ENCODE assay signal across 29 mouse cellular contexts in the genomic region with DNA sequence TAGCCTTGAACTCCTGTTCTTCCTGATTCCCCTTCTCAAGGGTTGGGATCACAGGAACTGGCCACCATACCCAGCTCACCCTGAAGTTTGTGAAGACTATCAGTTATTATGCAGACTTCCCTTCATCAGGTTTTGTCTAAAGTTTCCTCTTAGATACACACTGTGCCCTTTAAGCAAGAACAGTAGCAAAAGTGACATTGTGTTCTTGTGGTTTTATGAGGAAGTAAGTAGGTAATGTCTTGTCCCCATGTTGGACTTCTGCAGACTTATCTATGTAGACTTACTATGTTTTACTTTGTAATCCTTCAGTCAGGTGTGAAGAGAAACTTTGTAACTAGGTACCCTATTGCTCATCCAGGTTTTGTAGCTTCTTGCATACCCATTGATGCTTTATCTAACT. TPM values are rescaled to one million over a fixed set of nuclear protein-coding genes. Genes with fewer than 3 reads are reported as not detected.
DNase-seq lines count a peak whose midpoint lies in the region; ATAC-seq and TF ChIP-seq lines count a peak whose summit lies in the region.
"Had no signal": no experiment of that assay in that cellular context is flagged by ENCODE, and none has a peak within 500 bp of the region (broad histone marks: within the 10 kb centered on the region; RNA-seq: fewer than 3 reads in every experiment).

No protein-coding gene starts in this region.

- H3K9me3 ChIP-seq in liver, postnatal 0 days (ENCODE audit: low read length) = no peaks in the 10 kb centered on the region
- H3K9me3 ChIP-seq in hindbrain, embryonic 16.5 days (ENCODE audit: control insufficient read depth, low read length) = peaks cover 3% of the 10 kb centered on the region
- H3K9me3 ChIP-seq: forebrain, embryonic 10.5 days; stomach, embryonic 15.5 days had no signal

- no peak overlapping the region for H3K9ac ChIP-seq in liver, postnatal 0 days (replicated peaks)
- no peak overlapping the region for H3K9ac ChIP-seq in hindbrain, embryonic 16.5 days (ENCODE audit: low read depth, low read length)
- H3K9ac ChIP-seq: liver, embryonic 14.5 days; neural tube, embryonic 13.5 days; stomach, embryonic 15.5 days had no signal

- H3K4me3 ChIP-seq in liver, postnatal 0 days (ENCODE audit: low read depth, low read length) = no peak overlapping the region
- H3K4me3 ChIP-seq in bone marrow, adult 2 months (replicated peaks; ENCODE audit: control insufficient read depth, low read depth, low read length) = no peak overlapping the region
- H3K4me3 ChIP-seq in hindbrain, embryonic 16.5 days (ENCODE audit: low read length) = no peak overlapping the region
- H3K4me3 ChIP-seq: embryonic facial prominence, embryonic 10.5 days; forebrain, embryonic 10.5 days; hindbrain, embryonic 10.5 days; megakaryocyte, embryonic 14.5 days; neural tube, embryonic 13.5 days; stomach, embryonic 15.5 days had no signal

- no peak overlapping the region for H3K4me2 ChIP-seq in liver, postnatal 0 days (ENCODE audit: low read depth, low read length)
- H3K4me2 ChIP-seq in hindbrain, embryonic 16.5 days (ENCODE audit: low read length) = no peak overlapping the region
- H3K4me2 ChIP-seq: heart, embryonic 11.5 days; neural tube, embryonic 13.5 days; stomach, embryonic 15.5 days had no signal

- no peak overlapping the region for H3K27ac ChIP-seq in liver, postnatal 0 days (ENCODE audit: low read depth)
- peak overlapping the region; percentile 51; the same call in 1 of the 2 replicates for H3K27ac ChIP-seq in bone marrow, adult 2 months (ENCODE audit: control insufficient read depth, insufficient read depth, low read depth, low read length, poor library complexity)
- no peak overlapping the region for H3K27ac ChIP-seq in hindbrain, embryonic 16.5 days (ENCODE audit: low read depth, low read length)
- H3K27ac ChIP-seq: embryonic facial prominence, embryonic 10.5 days; forebrain, embryonic 10.5 days; hindbrain, embryonic 10.5 days; hindbrain, postnatal 0 days; liver, embryonic 14.5 days; neural tube, embryonic 13.5 days; stomach, embryonic 15.5 days had no signal

- no peak for TF ChIP-seq POLR2A in bone marrow, adult 2 months (IDR thresholded peaks at IDR 0.05; ENCODE audit: borderline replicate concordance, control insufficient read depth, low read depth, low read length)

- H3K27me3 ChIP-seq in liver, postnatal 0 days (ENCODE audit: insufficient read depth, low read length) = no peaks in the 10 kb centered on the region
- no peaks in the 10 kb centered on the region for H3K27me3 ChIP-seq in hindbrain, embryonic 16.5 days (replicated peaks; ENCODE audit: control insufficient read depth, insufficient read depth, low read length)
- H3K27me3 ChIP-seq: megakaryocyte, embryonic 14.5 days; neural tube, embryonic 13.5 days; stomach, embryonic 15.5 days had no signal

- ATAC-seq in liver, postnatal 0 days = no peak
- ATAC-seq in monocyte, adult 5-6 weeks (replicated peaks; ENCODE audit: insufficient number of reproducible peaks, low FRiP score, low TSS enrichment, poor library complexity, severe bottlenecking) = 0 out of 2 replicates have a peak, but pooled peaks have one; percentile 61
- ATAC-seq in hindbrain, embryonic 16.5 days = no peak
- ATAC-seq: activated CD4-positive, CD25-positive, alpha-beta regulatory T cell, adult 4 months; forebrain, embryonic 16.5 days; hindbrain, postnatal 0 days; intestine, postnatal 0 days had no signal

- DNase-seq in liver, postnatal 0 days = no peak
- no peak for DNase-seq in liver
- peak; percentile 5 for DNase-seq in 416B (ENCODE audit: low read depth)
- no peak for DNase-seq in cerebellum, postnatal 14 days
- no peak for DNase-seq in left cerebral cortex, postnatal 4 days
- DNase-seq: adrenal gland, postnatal 10 days; cerebellum, adult 8-10 months; gastrocnemius, postnatal 10 days; heart, adult 11 months; heart, postnatal 10 days; kidney, postnatal 4 days; midbrain, embryonic 14.5 days; thymus, adult 2 months; thymus, postnatal 4 days had no signal

- peak; percentile 57; the same call in 1 of the 2 replicates for TF ChIP-seq EP300 in liver, postnatal 0 days (IDR thresholded peaks at IDR 0.05; ENCODE audit: low read depth)

- no peak for TF ChIP-seq CTCF in liver, postnatal 0 days (IDR thresholded peaks at IDR 0.05; ENCODE audit: low read depth)
- TF ChIP-seq CTCF in bone marrow, adult 2 months (IDR thresholded peaks at IDR 0.05; ENCODE audit: control insufficient read depth, insufficient read depth, low read length) = no peak

- no peaks in the 10 kb centered on the region for H3K4me1 ChIP-seq in liver, postnatal 0 days (ENCODE audit: insufficient read depth)
- H3K4me1 ChIP-seq in bone marrow, adult 2 months (ENCODE audit: control insufficient read depth, insufficient read depth, low read length) = no peaks in the 10 kb centered on the region; the same call in 1 of the 2 replicates
- H3K4me1 ChIP-seq in hindbrain, embryonic 16.5 days (ENCODE audit: control insufficient read depth, insufficient read depth, low read depth, low read length) = no peaks in the 10 kb centered on the region
- H3K4me1 ChIP-seq: embryonic facial prominence, embryonic 10.5 days; forebrain, embryonic 10.5 days; hindbrain, embryonic 10.5 days; neural tube, embryonic 13.5 days; stomach, embryonic 15.5 days had no signal

- intact Hi-C loops in left cerebral cortex, postnatal 4 days (cut with DNase I) = no loop called here

- no peaks in the 10 kb centered on the region for H3K36me3 ChIP-seq in liver, postnatal 0 days (replicated peaks; ENCODE audit: insufficient read depth, low read length)
- H3K36me3 ChIP-seq in hindbrain, embryonic 16.5 days (ENCODE audit: control insufficient read depth, insufficient read depth, low read length) = no peaks in the 10 kb centered on the region
- H3K36me3 ChIP-seq: embryonic facial prominence, embryonic 10.5 days; forebrain, embryonic 10.5 days; hindbrain, embryonic 10.5 days; neural tube, embryonic 13.5 days; stomach, embryonic 15.5 days had no signal

RNA-seq across cellular contexts. Expression of a gene that starts 51.5 kb away (rescaled TPM):
- polyA plus RNA-seq in liver, postnatal 0 days (2015; fragmentation: Nextera tagmentation; extraction: Ambion mirVana) = 30.4 and 37.3 TPM in 2 replicates
- 26.4 and 43.6 TPM in 2 replicates for polyA plus RNA-seq in bone marrow, adult 2 months (2011; ENCODE audit: insufficient read depth, insufficient read length, low replicate concordance, missing spikeins)
- total RNA-seq in monocyte, adult 5-6 weeks (2017) = 595 to 720 TPM (median 610 TPM) in 3 replicates
- 34.8 and 41.1 TPM in 2 replicates for polyA plus RNA-seq in hindbrain, embryonic 16.5 days (2015; fragmentation: Nextera tagmentation; extraction: Ambion mirVana)
- 10 to 100 TPM; 46.8 to 48.7 TPM for total RNA-seq in left cerebral cortex, postnatal 4 days (2021)
